Mouse (Mus musculus) kidney, adult 2 months (tissue): Measurements from ENCODE around the gene Tmem213. TPM values are rescaled to one million over a fixed set of nuclear protein-coding genes. Genes with fewer than 3 reads are reported as not detected.

Experiments used
- DNase-seq: peaks from one replicate; pipeline ENCODE4 v3.0.0; 2021
- H3K27ac ChIP-seq: fragments of 200-500 bp; 2 replicates; pipeline ENCODE4 v1.5.1; 2012; ENCODE audit warnings: low read depth, low read length, control low read depth, inconsistent platforms; ENCODE audit not compliant: insufficient read depth
- H3K27me3 ChIP-seq: fragments of 200-500 bp; replicated peaks from 2 replicates; pipeline ENCODE4 v1.6.1; 2012; ENCODE audit warnings: mild to moderate bottlenecking, moderate library complexity, low read length, inconsistent platforms; ENCODE audit not compliant: control insufficient read depth, insufficient read depth
- H3K36me3 ChIP-seq: fragments of 200-500 bp; 2 replicates; pipeline ENCODE4 v1.6.1; 2012; ENCODE audit warnings: mild to moderate bottlenecking, moderate library complexity, low read length, inconsistent platforms; ENCODE audit not compliant: control insufficient read depth, insufficient read depth
- H3K4me1 ChIP-seq: fragments of 200-500 bp; 2 replicates; pipeline ENCODE4 v1.6.1; 2011; ENCODE audit warnings: low read length; ENCODE audit not compliant: control insufficient read depth, insufficient read depth
- H3K4me3 ChIP-seq: fragments of 200-500 bp; 2 replicates; pipeline ENCODE4 v1.5.1; 2011; ENCODE audit warnings: mild to moderate bottlenecking, low read depth, low read length, control low read depth; ENCODE audit not compliant: insufficient read depth
- CTCF ChIP-seq: fragments of 200-500 bp; conservative IDR thresholded peaks from 2 replicates; pipeline ENCODE4 v1.5.1; 2011; ENCODE audit warnings: low read depth, mild to moderate bottlenecking, control low read depth, low read length, moderate library complexity, mixed read lengths; ENCODE audit not compliant: insufficient read depth, insufficient read length
- POLR2A ChIP-seq: fragments of 200-500 bp; IDR thresholded peaks from one replicate; pipeline ENCODE4 v1.6.1; 2011; ENCODE audit warnings: low read depth, low read length, control low read depth
- WGBS: fragments of 180-500 bp; shearing (Covaris S2); methylation state at CpG from one replicate; pipeline ENCODE4 v1.1.7; 2018; 5-methylcytosine and 5-hydroxymethylcytosine counted together
- polyA plus RNA-seq: library from polyadenylated mRNA; depleted of rRNA; stranded (reverse); fragments of >200 nt; gene quantifications from 2 replicates; pipeline ENCODE4 v1.2.3, GENCODE M21; 2012; rRNA removed

Tmem213 gene
- polyA plus RNA-seq, 1 experiment, result 279 TPM

DNA sequence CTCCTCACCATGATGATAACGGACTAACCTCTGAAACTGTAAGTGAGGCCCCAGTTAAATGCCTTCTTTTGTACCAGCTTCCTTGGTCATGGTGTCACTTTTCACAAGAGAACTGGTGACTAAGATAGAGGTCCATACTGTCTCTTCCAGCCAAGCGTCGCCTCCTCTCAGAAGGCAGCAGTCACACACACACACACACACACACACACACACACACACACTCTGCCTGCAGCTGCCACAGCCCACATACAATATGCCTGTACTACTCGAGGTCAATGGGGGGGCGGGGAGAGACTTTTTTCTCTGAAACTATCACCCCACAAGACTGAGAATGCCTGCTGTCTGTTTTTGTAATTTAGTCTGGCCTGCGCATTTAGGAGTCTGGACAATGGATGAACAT is 55.6 kb downstream of the Tmem213 start:
- Histone ChIP-seq H3K4me3 (no peak overlapping the region), H3K4me1 (peaks cover 2% of the 10 kb centered on the region; the same call in 1 of the 2 replicates), H3K27me3 (no peaks in the 10 kb centered on the region), H3K36me3 (no peaks in the 10 kb centered on the region; the same call in 1 of the 2 replicates), H3K27ac (no peak overlapping the region)
- WGBS, result 78% methylated on average over 6 of the region's 6 CpGs
- no peak for DNase-seq
- no peak for TF ChIP-seq CTCF
- no peak for TF ChIP-seq POLR2A

DNA sequence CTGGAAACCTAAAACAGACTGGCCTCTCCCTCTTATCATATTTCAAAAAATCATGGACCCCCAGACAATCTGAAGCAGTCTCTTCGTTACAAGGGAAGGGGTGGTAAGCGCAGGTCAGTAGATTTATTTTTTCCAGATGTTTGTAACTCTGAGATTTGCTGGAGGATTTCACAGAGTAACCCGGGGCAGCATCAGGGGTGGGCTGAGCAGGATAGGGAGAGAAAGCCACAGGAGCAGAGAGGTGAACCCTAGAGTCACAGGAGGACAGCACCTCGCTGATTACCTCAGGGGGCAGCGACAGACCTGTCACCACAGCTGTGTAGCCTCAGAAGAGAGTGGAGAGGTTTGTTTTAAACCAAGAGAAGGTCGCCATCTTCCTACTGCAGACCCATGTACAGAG is 56.3 kb downstream of the Tmem213 start:
- no peak overlapping the region for H3K27ac ChIP-seq

More for the DNA sequence above, 56.3 kb downstream of the Tmem213 start:
- Histone ChIP-seq H3K4me1 (peaks cover under 1% of the 10 kb centered on the region; the same call in 1 of the 2 replicates), H3K36me3 (no peaks in the 10 kb centered on the region; the same call in 1 of the 2 replicates), H3K4me3 (no peak overlapping the region), H3K27me3 (no peaks in the 10 kb centered on the region)
- TF ChIP-seq CTCF, result no peak
- TF ChIP-seq POLR2A, result no peak
- 61% methylated on average over 6 of the region's 6 CpGs for WGBS
- DNase-seq, result no peak

Other genes with a start within 250 kb of the Tmem213 start
- gene Trim24, start 238.4 kb upstream of the Tmem213 start, polyA plus RNA-seq, result 14.1 and 17.5 TPM in 2 replicates
- gene Svopl, start 62.3 kb upstream of the Tmem213 start, polyA plus RNA-seq, result 13.5 and 14.3 TPM in 2 replicates
- gene Atp6v0a4, start 15.3 kb downstream of the Tmem213 start, polyA plus RNA-seq, result 259 and 302 TPM in 2 replicates
- 31.1 and 37.5 TPM in 2 replicates for gene D630045J12Rik, start 144.8 kb downstream of the Tmem213 start, polyA plus RNA-seq
- 1.6 and 1.9 TPM in 2 replicates for gene Zc3hav1l, start 190.0 kb downstream of the Tmem213 start, polyA plus RNA-seq
- 9.7 and 12.2 TPM in 2 replicates for gene Zc3hav1, start 245.3 kb downstream of the Tmem213 start, polyA plus RNA-seq